Mouse (Mus musculus): Measurements from ENCODE around the gene Dnah11.

GRCm38 (mm10) chr12:118164785-118165184 is 34.1 kb downstream of the Dnah11 start:
- TF ChIP-seq CTCF (IDR thresholded peaks at IDR 0.05; ENCODE audit: borderline replicate concordance, extremely low read depth, insufficient read depth, insufficient read length) (no peak), POLR2A (IDR thresholded peaks at IDR 0.05; ENCODE audit: borderline replicate concordance, extremely low read depth, insufficient read depth, insufficient read length, poor library complexity, severe bottlenecking) (no peak)
